Mouse (Mus musculus): ENCODE measurements at regions not wholly inside any gene's neighbourhood (a gene's known extent, or its start where the extent isn't known, plus 50 kb on each side); places are given as distances from the start of the nearest gene placed in this dataset.
A peak's percentile ranks its signal among the peaks of the same experiment; 100 is the strongest.
"Not testable (repeated sequence)": the region's sequence is repeated elsewhere in the genome, so short reads cannot be mapped to it uniquely, and the experiment has no call there.

DNA sequence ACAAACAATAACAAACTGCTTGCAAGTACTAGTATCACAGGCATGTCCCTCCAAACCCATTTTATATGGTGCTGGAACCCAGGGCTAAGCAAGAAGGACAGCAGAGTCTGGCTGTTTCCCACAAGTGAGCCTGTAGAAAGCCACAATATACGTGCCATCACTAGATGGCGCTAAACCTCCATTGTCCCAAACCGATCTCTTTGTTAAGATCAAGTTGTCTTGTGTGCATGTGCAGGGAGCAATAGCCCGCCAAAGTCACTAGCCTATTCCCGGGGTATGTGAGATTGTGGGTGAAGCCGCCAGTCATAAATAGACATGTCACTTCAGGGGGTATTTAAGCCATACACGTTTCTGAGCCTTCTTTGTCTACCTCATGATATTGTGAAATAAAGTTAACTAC is 145.4 kb upstream of the Asap2 start:
- peak; percentile 62 for TF ChIP-seq CTCF (IDR thresholded peaks at IDR 0.05)
- not testable (repeated sequence) for TF ChIP-seq EP300 (IDR thresholded peaks at IDR 0.05)

All from lung, postnatal 0 days (tissue).